Mouse (Mus musculus) urinary bladder, adult 2 months (tissue): Measurements from ENCODE around the gene Bax. TPM values are rescaled to one million over a fixed set of nuclear protein-coding genes. Genes with fewer than 3 reads are reported as not detected.

ENCODE experiments used
- DNase-seq: peaks from one replicate; pipeline ENCODE4 v3.0.0; 2022; ENCODE audit warnings: low spot score
- polyA plus RNA-seq: library from polyadenylated mRNA; depleted of rRNA; stranded (reverse); fragments of >200 nt; gene quantifications from 2 replicates; pipeline ENCODE4 v1.2.3, GENCODE M21; 2012

Gene Bax
- polyA plus RNA-seq, 1 experiment = 113 TPM

DNA sequence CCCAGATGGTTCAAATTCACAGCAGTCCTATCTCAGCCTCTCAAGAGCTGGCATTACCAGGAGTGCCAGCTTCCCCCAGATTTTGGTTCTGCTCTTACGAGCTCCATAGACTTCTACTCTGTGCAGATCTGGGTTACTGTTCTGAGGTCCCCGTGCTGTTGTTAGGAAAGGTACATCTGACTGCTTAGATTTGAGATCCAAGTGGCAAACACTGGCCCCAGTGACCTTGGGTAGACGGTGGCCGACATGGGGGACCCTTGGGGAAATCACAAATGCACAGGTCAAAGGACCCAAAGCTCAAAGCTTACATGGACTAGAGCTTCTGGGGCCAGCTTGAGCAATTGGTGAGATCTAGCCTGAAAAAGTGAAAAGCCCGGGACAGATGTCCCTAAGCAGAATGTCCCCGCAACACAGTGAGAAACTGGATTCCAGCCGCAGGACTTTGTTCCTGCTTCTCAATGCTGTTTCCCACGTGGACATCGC, 9.9 kb downstream of the Bax start:
- DNase-seq = no peak

DNA sequence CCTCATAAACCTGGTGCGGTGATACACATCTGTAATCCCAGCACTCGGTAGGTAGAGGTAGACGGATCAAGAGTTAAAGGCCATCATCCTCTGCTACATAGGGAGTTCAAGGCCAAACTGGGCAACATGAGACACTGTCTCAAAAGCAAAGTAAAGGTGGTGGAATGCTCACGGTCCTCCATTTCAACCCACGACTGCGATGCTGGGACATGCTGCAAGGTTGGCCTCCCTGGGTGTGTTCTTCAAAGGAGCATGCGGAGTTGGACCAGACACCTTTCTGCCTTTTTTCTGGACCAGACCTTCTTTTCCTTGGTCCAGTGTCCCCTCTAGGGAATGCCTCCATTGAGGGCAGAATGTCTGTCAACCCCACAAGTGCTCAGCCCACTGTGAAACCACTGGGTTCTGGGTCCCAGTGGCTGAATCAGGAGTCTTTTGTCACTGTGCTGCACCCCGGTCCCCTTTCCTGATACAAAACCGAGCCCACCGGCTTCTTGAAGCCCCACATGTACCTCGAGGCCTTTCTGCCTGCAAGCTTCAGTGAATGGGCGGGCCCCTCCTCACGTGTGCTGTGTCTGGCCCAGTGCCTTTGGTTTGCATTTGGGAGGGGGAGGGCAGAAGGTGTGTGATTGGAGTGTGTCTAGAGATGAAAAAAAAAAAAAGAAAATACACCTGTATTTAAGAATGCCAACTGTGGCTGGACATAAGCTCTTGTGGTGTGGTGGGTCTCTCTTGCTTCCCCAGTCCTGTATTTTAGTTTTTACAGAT, 10.6 kb downstream of the Bax start:
- DNase-seq = no peak

- DNase-seq = no peak
Measured at GRCm38 (mm10) chr7:45454971-45455370, 11.7 kb downstream of the Bax start.

- DNase-seq = no peak
Measured at GRCm38 (mm10) chr7:45451344-45451982, 15.2 kb downstream of the Bax start.

DNA sequence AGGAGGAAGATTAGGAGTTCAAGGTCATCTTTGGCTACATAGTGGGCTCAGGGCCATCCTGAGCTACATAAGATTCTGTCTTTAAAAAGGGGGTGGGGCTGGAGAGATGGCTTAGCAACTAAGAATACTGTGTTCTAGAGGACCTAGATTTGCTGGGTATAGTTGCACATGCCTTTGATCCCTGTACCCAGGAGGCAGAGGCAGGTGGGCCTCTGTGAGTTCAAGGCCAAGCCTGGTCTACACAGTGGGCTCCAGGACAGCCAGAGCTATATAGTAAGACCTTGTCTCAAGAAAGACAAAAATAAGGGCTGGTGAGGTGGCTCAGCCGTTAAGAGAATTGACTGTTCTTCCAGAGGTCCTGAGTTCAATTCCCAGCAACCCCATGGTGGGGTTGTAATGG, 16.7 kb downstream of the Bax start:
- DNase-seq = no peak

DNA sequence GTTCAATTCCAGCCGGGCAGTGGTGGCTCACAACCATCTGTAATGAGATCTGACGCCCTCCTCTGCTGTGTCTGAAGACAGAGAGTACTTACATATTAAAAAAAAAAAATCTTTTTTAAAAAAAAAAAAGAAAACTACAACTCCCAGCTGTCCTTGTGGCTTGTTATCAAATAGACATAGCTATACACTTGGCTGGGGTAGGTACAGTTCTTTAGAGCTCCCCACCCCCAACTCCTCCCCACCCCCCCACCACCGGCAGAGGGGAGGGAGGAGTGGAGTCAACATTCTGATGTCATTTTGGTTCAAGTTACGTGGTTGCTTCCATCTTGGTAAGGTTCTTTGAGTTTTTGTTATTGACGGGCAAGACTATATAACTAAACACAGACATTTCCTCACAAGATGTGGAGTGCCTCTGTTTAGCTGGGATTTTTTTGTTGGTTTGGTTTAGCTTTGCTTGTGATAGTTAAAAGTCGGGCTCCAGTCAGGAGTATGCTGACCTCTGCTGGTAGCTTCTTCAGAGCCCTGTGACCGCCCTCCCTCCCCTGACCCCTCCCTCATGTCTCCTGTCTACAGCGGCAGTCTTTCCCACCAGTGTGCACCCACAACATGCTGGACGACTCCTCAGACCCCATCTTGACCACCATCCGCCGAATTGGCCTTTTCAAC, 19.2 kb downstream of the Bax start:
- no peak for DNase-seq

DNA sequence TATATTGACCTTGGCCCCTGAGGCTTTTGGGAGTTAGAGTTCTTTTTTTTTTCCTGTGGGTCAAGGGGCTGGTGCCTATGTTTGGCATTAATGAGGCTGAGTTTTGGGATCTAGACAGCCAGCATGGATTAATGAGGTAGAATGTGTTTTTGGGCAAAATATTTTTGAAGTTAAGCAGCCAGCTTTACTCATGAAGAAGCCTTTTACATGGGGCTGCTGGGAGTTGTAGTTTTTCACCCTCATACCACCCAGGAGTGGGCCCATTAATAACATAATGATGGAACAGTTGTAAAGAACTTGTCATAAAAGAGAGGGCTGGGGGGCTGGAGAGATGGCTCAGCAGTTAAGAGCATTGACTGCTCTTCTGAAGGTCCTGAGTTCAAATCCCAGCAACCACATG, 20.1 kb downstream of the Bax start:
- DNase-seq = no peak

GRCm38 (mm10) chr7:45443526-45444420, 22.9 kb downstream of the Bax start:
- no peak for DNase-seq

DNA sequence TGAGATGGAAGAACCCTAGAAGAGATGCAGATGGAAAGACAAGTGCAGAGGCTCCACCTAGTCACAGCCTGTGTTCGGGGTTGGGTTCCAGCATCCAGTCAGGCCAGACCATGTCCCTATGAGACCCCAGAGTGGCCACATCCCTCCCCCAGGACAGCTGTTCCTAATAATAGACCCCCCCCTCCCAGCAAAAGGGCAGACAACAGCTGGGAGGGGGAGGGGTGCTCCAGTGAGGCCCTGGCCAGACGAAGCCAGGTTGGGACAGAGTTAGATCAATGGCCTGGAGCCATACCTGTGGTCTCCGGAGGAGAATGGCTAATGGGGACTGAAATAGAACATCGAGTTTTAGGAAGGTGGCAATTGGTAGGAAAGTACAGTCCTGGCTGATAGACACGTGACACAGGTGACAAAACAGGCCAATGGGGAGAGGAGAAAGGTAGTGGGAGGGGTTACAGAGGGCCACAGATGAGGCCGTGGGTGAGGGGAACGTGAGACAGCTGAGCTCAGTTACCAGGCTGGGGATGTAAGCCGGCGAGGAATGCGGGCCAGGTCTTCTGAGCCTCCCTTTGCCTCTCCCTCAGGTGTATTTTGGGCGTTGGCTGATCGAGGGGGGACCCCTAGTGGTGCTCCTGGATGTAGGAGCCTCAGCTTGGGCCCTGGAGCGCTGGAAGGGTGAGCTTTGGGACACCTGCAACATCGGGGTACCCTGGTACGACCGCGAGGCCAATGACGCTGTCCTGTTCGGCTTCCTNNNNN, 29.0 kb downstream of the Bax start, which contains the start of gene Ruvbl2:
Gene Ruvbl2, minus strand, starts transcription at position 576 of the 756 bp plus-strand sequence.
- no peak for DNase-seq

DNA sequence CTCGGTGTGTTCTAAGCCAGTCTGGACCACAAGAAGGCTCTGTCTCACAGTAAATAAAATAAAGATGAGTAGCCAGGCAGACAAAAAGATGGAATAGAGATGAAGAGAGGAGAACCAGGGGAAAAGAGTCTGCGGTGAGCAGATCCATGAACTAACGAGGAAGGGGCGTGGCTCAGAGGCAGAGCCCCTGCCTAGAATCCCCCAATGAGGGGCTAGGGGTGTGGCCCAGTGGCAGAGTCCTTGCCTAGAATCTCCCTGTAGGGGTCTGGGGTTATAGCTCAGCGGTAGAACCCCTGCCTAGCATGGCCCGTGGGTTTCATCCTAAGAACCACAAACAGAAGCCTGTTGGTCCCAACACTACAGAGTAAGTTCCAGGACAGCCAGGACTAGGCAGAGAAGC, 29.7 kb downstream of the Bax start:
- no peak for DNase-seq

DNA sequence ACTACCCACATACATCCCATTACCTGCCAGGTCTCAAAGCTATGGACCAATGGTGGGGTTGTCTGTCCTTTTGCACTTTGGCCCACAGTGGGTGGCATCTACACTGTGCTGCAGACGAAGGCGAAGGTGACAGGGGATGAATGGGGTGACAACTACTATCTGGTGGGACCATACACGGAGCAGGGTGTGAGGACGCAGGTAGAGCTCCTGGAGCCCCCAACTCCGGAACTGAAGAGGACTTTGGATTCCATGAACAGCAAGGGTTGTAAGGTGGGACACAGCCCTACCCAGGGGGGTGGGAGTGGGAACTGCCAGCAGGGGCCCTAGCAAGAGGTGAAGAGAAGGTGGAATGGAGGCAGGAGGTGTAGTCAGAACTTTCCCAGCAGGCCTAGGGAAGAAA, 30.3 kb downstream of the Bax start:
- no peak for DNase-seq

GRCm38 (mm10) chr7:45435038-45435437, 31.7 kb downstream of the Bax start:
- no peak for DNase-seq

GRCm38 (mm10) chr7:45434203-45435015, 32.3 kb downstream of the Bax start, which contains the start of gene Gys1:
Gene Gys1 (plus strand): TSS chr7:45434844.
- peak; percentile 98 for DNase-seq

GRCm38 (mm10) chr7:45433835-45434202, 32.9 kb downstream of the Bax start:
- no peak for DNase-seq

DNA sequence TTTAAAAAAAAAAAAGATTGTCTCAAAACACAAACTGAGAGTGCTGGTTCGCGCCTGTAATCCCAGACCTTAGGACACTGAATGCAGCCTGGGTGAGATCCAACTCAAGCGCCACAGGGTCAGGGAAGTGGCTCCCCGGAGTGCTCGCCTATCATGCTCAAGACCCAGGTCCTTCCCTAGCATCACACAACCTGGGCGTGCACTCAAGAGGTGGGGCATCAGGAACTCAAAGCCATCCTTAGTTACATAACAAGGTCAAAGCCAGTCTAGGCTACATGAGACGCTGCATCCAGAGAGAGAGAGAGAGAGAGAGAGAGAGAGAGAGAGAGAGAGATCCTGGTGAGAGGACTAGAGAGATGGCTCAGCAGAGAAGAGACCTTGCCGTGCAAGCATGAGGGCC, 40.1 kb downstream of the Bax start:
- no peak for DNase-seq

GRCm38 (mm10) chr7:45421194-45421593, 45.5 kb downstream of the Bax start:
- DNase-seq = no peak

- DNase-seq = no peak
Measured at GRCm38 (mm10) chr7:45420615-45420919, 46.1 kb downstream of the Bax start, which contains the start of gene Lhb. Gene Lhb (plus strand): TSS chr7:45420820.

- DNase-seq = no peak
Measured at GRCm38 (mm10) chr7:45419859-45420614, 46.7 kb downstream of the Bax start.

- no peak for DNase-seq
Measured at GRCm38 (mm10) chr7:45417962-45418492, 48.7 kb downstream of the Bax start.
